Mouse (Mus musculus) lung, postnatal 36 days (tissue): ENCODE results near the gene Crisp4.

Experiments used
- DNase-seq: peaks from one replicate; pipeline ENCODE4 v3.0.0; 2022; ENCODE audit warnings: mixed read lengths

Gene Crisp4

DNA sequence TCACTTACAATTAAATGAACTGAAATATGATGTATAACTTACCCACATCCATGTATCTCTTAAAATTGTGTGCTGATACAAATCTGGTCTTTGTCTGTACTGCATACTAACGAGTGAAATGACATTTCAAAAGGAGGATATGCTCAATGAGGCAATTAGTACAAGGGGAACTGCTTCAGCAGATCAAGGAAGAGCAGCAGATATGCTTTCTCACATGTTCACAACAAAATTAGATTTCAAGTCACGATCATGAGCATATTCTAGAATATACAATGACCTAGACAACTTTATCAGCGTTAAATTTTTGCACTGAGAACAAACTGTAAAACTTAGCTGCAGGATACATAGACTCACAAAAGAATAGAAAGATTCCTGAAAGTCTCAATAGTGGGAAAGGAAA lies at the start of gene Crisp4:
Gene Crisp4 (minus strand): TSS at position 101 of the 400 bp plus-strand sequence.
- no peak for DNase-seq

DNA sequence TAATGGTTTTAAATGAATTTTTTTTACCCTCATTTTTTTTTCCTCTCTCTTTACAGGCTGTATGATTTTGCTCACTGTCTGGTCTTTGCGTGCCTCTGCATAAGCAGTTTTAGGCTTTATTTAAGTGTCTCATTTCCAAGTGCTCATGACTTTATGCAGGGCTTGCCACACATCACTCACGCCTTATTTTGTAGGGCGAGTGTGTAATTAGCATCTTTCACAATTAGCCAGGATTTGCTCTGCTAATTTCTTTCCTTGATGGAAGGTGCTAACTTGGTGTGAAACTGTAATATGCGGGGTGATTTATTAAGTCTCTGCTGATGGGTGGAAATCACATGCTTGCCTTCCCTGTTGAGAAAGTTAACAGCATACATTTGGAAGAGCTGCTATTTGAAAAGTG lies 46.0 kb upstream of the Crisp4 start:
- no peak for DNase-seq

DNA sequence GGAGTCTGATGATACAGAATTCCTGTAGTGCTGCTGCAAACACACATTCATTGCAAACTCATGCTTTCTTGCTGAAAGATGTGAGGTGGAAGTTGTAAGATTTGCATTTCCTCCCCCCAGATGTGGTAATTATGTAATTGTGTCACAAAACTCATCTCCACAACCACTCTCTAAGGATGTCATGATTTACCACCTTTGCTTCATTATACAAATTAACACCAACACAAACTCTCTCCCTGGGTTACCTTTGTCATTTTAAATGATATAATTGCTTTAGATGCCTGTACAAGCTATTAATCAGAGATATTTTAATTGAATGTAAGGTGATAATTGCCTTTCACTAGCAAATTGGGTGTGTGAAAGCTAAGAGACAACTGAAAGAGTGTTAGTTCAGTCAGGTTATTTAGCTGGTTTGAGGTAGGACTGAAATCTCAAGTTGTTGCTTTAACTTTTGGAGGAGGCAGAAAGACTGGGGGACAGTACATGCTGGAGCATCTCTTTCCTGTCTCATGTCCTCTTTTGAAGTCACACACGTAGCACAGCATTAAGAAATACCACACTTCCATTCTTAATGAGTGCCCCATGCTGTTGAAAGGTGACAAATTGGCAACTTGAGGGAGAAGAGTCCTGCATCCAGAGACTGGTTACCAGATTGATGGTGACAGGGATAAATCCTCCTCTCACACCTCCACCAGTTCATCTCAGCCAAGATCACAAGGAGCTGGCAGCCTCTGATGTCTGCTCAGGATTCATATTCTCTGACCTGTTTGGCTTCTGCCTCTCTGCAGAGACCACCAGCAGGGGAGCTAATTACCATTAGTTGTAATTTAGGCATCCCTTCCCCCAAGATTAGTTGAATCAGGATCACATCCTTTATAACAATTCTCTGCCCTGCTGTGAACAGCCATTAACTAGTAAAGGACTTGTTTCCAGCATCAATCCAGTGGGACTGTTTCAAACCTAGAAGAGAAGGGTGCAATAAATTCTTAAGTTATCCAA lies 45.3 kb upstream of the Crisp4 start:
- DNase-seq = no peak

DNA sequence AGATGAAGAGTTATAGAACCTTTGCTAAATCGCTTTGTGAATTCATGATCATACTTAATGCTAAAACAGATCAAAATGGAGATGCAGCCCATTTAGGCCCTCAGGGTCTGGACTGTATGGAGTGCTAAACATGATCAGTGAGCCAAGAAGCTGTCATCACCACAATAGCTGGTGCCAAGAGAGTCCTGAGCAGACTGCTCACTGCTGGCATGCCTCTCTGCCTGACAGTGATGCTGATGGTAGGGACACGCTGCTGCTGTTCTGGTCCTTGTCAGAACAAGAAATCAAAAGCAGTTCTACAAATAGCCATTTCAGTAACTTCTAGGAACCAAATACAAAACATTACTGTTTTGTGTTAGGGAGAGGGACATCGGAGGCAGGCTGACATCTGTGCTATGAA lies 35.5 kb upstream of the Crisp4 start:
- no peak for DNase-seq

DNA sequence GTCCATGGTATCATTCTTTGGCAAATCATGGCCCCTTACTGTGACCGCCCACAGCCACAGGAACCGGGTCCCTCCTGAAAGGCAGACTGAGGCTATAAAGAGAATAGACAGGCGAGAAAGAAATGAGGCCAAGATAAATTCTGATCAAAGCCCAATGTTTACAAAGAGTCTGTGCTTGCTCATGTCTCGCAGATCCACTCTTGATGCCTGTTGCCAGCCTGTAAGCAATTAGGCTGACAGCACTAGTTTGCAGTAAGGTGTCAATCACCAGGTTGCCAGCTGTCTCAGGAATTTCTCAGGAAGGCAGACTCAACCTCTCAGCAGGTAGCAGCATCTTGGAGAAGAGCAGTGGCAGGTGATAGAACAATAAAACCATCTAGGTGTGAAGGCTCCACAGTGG lies 24.9 kb upstream of the Crisp4 start:
- DNase-seq = no peak

DNA sequence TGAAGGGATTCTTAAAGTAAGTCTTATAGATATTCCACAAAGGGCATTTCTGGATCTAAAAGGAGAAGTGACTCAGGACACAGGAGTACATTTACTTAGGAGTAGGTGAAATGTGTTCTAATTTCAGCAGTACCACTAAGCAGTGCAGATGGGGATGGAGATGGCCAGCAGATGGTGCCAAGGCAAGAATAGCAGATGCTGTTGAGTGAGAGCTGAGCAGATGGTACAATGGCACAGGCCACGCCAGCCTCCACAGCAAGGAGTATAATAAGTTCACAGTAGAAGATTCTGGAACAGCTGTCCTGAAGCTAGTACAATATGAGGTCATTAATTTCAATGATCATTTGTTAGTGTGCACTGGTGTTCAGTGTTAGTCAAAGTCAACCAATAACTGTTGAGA lies 22.6 kb upstream of the Crisp4 start:
- no peak for DNase-seq

DNA sequence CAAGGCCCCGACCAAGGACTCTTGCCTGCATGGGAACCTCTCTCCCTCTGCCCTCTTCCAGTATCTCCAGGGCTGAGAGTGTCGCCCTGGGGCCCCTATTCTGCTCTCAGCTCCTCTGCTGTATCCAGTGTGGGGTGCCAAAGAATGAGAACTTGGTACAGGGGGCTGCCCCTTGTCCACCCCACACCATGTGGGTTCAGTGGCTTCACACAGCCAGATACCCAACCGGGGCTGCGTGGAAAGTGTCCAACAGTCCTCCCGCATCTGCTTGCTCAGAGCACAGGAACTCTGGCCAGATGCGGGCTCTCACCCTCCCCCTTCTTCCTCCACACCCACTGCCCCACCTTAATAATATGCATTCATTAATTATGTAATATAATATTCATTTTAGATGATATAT lies 13.4 kb upstream of the Crisp4 start:
- DNase-seq = no peak

DNA sequence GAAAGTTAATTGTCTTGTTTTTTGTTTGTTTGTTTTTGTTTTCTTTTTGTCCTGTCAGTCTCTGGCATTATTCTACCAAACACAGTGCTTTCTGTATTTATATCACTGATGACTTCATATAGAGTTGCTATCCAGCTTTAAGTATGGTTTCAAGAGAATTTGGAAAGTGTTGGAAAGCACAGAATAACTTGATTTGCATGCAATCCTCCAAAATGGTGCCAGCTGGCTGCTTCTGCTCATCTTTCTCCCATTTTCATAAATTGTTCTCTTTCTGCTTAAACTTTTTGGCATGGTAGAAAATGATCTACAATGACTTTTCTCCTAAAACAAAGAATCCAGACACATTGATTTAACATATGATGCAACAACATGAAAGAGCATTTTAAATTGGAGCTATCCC lies 2.5 kb upstream of the Crisp4 start:
- DNase-seq = no peak

DNA sequence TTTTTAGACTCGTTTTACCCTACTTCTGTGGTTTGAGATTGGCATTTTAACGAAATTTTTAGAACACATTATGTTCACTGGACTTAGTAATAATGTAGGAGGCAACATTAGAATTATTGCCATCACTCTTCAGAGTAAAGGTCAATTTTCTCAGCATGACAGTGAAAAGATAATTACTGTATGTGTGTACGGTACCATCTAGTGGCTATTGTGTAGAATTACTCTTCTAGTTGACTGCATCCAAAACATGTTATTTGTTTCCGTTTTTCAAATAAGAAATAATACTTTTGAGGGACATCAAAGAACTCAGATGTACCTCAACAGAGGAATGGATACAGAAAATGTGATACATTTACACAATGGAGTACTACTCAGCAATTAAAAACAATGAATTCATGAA lies 14.0 kb downstream of the Crisp4 start:
- no peak for DNase-seq

DNA sequence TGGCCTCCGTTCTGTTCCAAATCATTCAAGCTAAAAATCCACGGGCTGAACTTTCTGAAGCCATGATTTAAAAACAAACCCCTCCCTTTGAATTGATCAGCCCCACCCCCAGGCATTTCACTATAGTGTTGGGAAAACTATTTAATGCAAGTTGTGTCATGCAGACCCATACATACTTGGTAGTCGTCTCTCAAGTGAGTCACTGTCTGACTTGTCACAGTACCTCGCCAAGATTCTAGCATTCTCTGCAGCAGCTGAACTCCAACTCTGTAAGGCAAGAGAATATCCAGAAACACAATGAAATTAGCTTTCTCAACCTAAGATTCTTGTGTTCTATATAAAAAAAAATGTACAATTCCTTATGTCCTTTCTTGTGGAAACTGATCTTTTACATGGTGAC lies 15.7 kb downstream of the Crisp4 start:
- no peak for DNase-seq

DNA sequence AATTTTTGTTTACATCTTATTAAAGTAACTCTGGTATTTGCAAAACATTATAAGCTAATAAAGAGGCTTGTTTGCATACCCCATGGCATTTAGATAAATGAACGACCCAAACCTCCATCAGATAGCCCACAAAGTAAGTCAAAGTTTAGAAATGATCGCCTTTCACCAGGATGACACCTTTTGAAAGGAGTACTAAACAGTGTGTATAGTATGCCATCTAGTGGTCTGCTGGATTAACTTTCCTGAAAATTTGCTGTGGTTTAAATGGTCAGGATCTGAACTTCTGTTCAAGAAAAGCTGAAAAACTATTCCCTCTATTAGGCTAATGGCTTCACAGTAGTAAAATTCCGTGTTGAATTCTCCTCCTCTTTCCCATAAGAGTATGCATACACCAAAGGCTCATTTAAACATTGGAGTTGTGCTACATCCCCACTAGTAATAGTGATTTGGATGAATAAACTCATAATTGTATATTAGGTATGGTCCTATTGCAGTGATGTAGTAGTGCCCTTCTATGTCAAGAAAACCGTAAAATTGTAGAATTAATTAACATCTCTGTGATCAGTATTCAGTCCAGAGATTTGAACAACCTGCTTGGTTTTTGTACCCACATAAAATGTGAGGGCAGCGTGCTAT lies 38.9 kb downstream of the Crisp4 start:
- DNase-seq = no peak

DNA sequence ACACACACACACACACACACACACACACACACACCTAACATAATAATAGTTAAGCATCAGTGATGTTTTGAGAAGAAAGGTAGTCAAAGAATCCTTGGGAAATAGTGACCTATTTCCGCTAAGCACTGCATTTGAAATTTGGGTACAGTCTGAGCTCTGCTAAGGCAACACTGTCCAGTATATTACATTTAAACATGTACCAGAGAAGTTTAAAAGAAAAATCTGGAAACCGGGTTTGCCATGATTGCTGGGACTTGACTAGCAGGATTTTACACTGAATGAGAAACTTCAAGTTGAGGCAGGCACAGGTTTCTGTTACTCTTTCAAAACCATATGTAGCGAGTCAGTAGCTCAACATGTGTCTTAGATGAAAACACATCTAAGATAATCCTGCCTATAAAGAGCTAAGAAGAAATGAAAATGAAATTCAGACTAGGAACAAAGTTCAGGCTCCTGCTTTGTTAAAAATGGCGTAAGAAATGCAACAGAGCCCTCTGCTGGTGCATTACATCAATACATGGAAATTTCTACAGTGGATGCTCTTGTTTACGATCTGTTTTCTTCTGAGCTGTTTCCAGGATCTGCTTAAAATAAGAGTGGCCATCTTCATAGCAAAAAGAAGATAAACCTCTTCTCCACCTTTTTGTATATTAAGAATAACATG lies 39.7 kb downstream of the Crisp4 start:
- DNase-seq = no peak

DNA sequence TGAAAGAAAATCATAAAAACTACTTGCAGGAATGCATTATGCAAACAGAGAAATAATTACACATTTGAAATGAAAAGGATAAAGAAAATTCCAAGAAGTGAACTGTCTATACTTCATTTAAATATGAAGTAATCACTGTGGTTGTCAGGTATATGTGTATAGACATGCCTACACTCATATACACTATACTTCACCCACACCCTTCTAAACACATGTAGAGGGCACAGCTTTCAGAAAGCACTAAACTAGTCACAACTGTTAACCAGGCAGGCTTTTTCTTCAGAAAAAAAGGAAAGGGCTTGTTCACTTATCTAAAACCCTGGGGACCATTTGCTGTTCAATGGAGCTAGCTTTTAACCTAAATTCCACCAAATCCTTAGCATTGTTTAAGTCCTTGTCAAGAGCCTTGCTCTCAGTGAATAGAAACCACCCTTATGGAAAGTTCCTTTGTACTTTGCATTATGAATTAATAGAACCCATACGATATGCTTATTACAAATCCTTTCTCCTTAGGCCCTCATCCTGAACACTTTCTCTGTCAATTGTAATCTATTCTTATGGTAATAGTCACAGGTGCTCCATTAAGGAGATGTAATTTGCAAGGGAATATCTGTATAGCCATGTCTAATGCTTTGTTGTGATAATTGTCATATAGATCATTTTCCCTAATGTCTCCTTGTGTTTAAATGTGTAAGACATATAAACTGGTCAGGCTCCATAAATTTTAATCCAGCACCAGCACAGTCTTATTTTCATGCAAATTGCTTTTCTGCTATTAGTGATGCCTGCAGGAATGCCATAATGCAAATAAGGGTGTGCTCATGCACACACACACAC lies 40.5 kb downstream of the Crisp4 start:
- DNase-seq = no peak
